ENCODE assay signal across 18 mouse cellular contexts in the genomic region with DNA sequence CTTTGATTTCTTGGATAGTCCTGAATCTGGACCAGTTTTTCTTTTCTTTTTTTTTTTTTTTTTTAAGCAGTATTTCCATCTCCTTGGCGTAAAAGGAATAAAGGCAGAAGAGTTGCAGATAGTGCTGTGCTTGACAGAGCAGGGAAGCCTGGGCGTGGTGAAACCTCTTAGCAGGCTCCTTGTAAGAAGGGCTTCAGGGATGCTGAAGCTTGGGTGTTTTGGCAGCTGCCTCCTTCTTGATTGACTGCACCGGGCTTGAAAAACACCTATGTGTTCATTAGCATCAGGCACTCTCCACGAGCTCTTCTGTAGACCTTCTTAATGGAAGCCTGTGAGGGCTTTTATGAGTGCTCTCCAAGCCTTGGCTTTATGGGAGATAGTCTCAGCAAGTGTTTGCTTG.
DNase-seq lines count a peak whose midpoint lies in the region; ATAC-seq and TF ChIP-seq lines count a peak whose summit lies in the region.
"Had no signal": no experiment of that assay in that cellular context is flagged by ENCODE, and none has a peak within 500 bp of the region (broad histone marks: within the 10 kb centered on the region; RNA-seq: fewer than 3 reads in every experiment).

No protein-coding gene starts in this region.

- H3K4me1 ChIP-seq in forebrain, embryonic 13.5 days = peaks cover 8% of the 10 kb centered on the region; the same call in 1 of the 2 replicates
- H3K4me1 ChIP-seq in forebrain, embryonic 10.5 days = no peaks in the 10 kb centered on the region
- H3K4me1 ChIP-seq in midbrain, embryonic 13.5 days (replicated peaks) = peaks cover 13% of the 10 kb centered on the region
- H3K4me1 ChIP-seq in midbrain, embryonic 11.5 days (ENCODE audit: control insufficient read depth, insufficient read depth, low read length) = no peaks in the 10 kb centered on the region
- H3K4me1 ChIP-seq in forebrain, postnatal 0 days (ENCODE audit: insufficient read depth) = no peaks in the 10 kb centered on the region
- peaks cover 5% of the 10 kb centered on the region; the same call in 1 of the 2 replicates for H3K4me1 ChIP-seq in hindbrain, embryonic 13.5 days (replicated peaks)
- H3K4me1 ChIP-seq: embryonic facial prominence, embryonic 10.5 days; heart, embryonic 15.5 days; intestine, embryonic 15.5 days had no signal

- no peak for ATAC-seq in forebrain, embryonic 13.5 days
- ATAC-seq in midbrain, embryonic 13.5 days = no peak
- ATAC-seq in midbrain, embryonic 11.5 days (ENCODE audit: low FRiP score) = no peak
- ATAC-seq in forebrain, postnatal 0 days = peak; percentile 47; the same call in 1 of the 2 replicates
- no peak for ATAC-seq in hindbrain, embryonic 13.5 days (ENCODE audit: low FRiP score)
- ATAC-seq: intestine, embryonic 15.5 days had no signal

- H3K9me3 ChIP-seq in forebrain, embryonic 13.5 days (replicated peaks) = no peaks in the 10 kb centered on the region
- no peaks in the 10 kb centered on the region for H3K9me3 ChIP-seq in forebrain, embryonic 10.5 days
- no peaks in the 10 kb centered on the region for H3K9me3 ChIP-seq in midbrain, embryonic 13.5 days
- H3K9me3 ChIP-seq in midbrain, embryonic 11.5 days (ENCODE audit: control insufficient read depth, low read length) = no peaks in the 10 kb centered on the region
- H3K9me3 ChIP-seq in forebrain, postnatal 0 days (ENCODE audit: low read length) = no peaks in the 10 kb centered on the region
- H3K9me3 ChIP-seq in hindbrain, embryonic 13.5 days = no peaks in the 10 kb centered on the region
- H3K9me3 ChIP-seq: embryonic facial prominence, embryonic 10.5 days; heart, embryonic 15.5 days; intestine, embryonic 15.5 days had no signal

- no peak overlapping the region for H3K4me2 ChIP-seq in forebrain, embryonic 13.5 days
- no peak overlapping the region for H3K4me2 ChIP-seq in midbrain, embryonic 13.5 days (replicated peaks)
- H3K4me2 ChIP-seq in midbrain, embryonic 11.5 days = no peak overlapping the region
- H3K4me2 ChIP-seq in forebrain, postnatal 0 days (ENCODE audit: low read depth) = no peak overlapping the region
- no peak overlapping the region for H3K4me2 ChIP-seq in hindbrain, embryonic 13.5 days
- H3K4me2 ChIP-seq: heart, embryonic 11.5 days; heart, embryonic 15.5 days; hindbrain, embryonic 14.5 days; intestine, embryonic 15.5 days had no signal

- H3K4me3 ChIP-seq in forebrain, embryonic 13.5 days = no peak overlapping the region
- H3K4me3 ChIP-seq in forebrain, embryonic 10.5 days = no peak overlapping the region
- H3K4me3 ChIP-seq in midbrain, embryonic 13.5 days (replicated peaks) = no peak overlapping the region
- no peak overlapping the region for H3K4me3 ChIP-seq in midbrain, embryonic 11.5 days (ENCODE audit: low read depth, low read length)
- no peak overlapping the region for H3K4me3 ChIP-seq in forebrain, postnatal 0 days (ENCODE audit: low read depth, low read length)
- H3K4me3 ChIP-seq in hindbrain, embryonic 13.5 days = no peak overlapping the region
- H3K4me3 ChIP-seq: embryonic facial prominence, embryonic 10.5 days; heart, adult 2 months; heart, embryonic 15.5 days; intestine, embryonic 15.5 days had no signal

- TF ChIP-seq POLR2A in brain, embryonic 14.5 days (IDR thresholded peaks at IDR 0.05; ENCODE audit: borderline replicate concordance, extremely low read depth, insufficient read depth, insufficient read length, poor library complexity, severe bottlenecking) = no peak

- H3K9ac ChIP-seq in forebrain, embryonic 13.5 days = no peak overlapping the region
- no peak overlapping the region for H3K9ac ChIP-seq in midbrain, embryonic 13.5 days (replicated peaks)
- no peak overlapping the region for H3K9ac ChIP-seq in midbrain, embryonic 11.5 days (ENCODE audit: low read length)
- no peak overlapping the region for H3K9ac ChIP-seq in forebrain, postnatal 0 days
- H3K9ac ChIP-seq in hindbrain, embryonic 13.5 days = no peak overlapping the region
- H3K9ac ChIP-seq: heart, embryonic 15.5 days; hindbrain, embryonic 14.5 days; intestine, embryonic 15.5 days had no signal

- TF ChIP-seq CTCF in brain, embryonic 14.5 days (IDR thresholded peaks at IDR 0.05; ENCODE audit: borderline replicate concordance, extremely low read depth, insufficient read depth, insufficient read length) = no peak
- TF ChIP-seq CTCF in forebrain, postnatal 0 days (IDR thresholded peaks at IDR 0.05; ENCODE audit: low read depth) = no peak

- H3K36me3 ChIP-seq in forebrain, embryonic 13.5 days (ENCODE audit: poor library complexity, severe bottlenecking) = no peaks in the 10 kb centered on the region
- no peaks in the 10 kb centered on the region for H3K36me3 ChIP-seq in forebrain, embryonic 10.5 days (replicated peaks)
- H3K36me3 ChIP-seq in midbrain, embryonic 13.5 days = no peaks in the 10 kb centered on the region
- no peaks in the 10 kb centered on the region for H3K36me3 ChIP-seq in midbrain, embryonic 11.5 days (ENCODE audit: control insufficient read depth, insufficient read depth, low read length)
- H3K36me3 ChIP-seq in forebrain, postnatal 0 days (ENCODE audit: insufficient read depth) = no peaks in the 10 kb centered on the region
- H3K36me3 ChIP-seq in hindbrain, embryonic 13.5 days = no peaks in the 10 kb centered on the region
- H3K36me3 ChIP-seq: embryonic facial prominence, embryonic 10.5 days; heart, embryonic 15.5 days; intestine, embryonic 15.5 days had no signal

- H3K27ac ChIP-seq in forebrain, embryonic 13.5 days = peak overlapping the region; percentile 51
- H3K27ac ChIP-seq in forebrain, embryonic 10.5 days = no peak overlapping the region
- H3K27ac ChIP-seq in midbrain, embryonic 13.5 days = 0 out of 2 replicates have a peak overlapping the region, but pooled peaks have one; percentile 53
- no peak overlapping the region for H3K27ac ChIP-seq in midbrain, embryonic 11.5 days (ENCODE audit: low read depth, low read length)
- no peak overlapping the region for H3K27ac ChIP-seq in forebrain, postnatal 0 days (ENCODE audit: low read depth, low read length)
- H3K27ac ChIP-seq in hindbrain, embryonic 13.5 days = no peak overlapping the region
- H3K27ac ChIP-seq: embryonic facial prominence, embryonic 10.5 days; heart, adult 2 months; heart, embryonic 15.5 days; hindbrain, embryonic 14.5 days; intestine, embryonic 15.5 days had no signal

- WGBS in forebrain, embryonic 13.5 days = 72% methylated on average over 4 of the region's 4 CpGs
- WGBS in forebrain, embryonic 10.5 days = 79% methylated on average over 4 of the region's 4 CpGs
- WGBS in midbrain, embryonic 13.5 days = 59% methylated on average over 4 of the region's 4 CpGs
- WGBS in midbrain, embryonic 11.5 days = 77% methylated on average over 4 of the region's 4 CpGs
- WGBS in forebrain, postnatal 0 days = 58% methylated on average over 4 of the region's 4 CpGs
- WGBS in hindbrain, embryonic 13.5 days = 72% methylated on average over 4 of the region's 4 CpGs

- no peak for DNase-seq in forebrain, embryonic 10.5 days (ENCODE audit: extremely low spot score, low spot score)
- DNase-seq in midbrain, embryonic 11.5 days (ENCODE audit: low spot score, missing footprints) = no peak
- peak; percentile 55 for DNase-seq in brain, embryonic 14.5 days (ENCODE audit: low read depth)
- DNase-seq in forebrain, postnatal 0 days = no peak
- DNase-seq: adrenal gland, postnatal 10 days; cerebellum, adult 18-20 months; cerebellum, postnatal 10 days; gastrocnemius, postnatal 10 days; heart, adult 2 months; heart, postnatal 14 days had no signal

- H3K27me3 ChIP-seq in forebrain, embryonic 13.5 days = no peaks in the 10 kb centered on the region
- no peaks in the 10 kb centered on the region for H3K27me3 ChIP-seq in forebrain, embryonic 10.5 days (ENCODE audit: poor library complexity, severe bottlenecking)
- H3K27me3 ChIP-seq in midbrain, embryonic 13.5 days = no peaks in the 10 kb centered on the region
- no peaks in the 10 kb centered on the region for H3K27me3 ChIP-seq in midbrain, embryonic 11.5 days (ENCODE audit: control insufficient read depth, insufficient read depth, low read length)
- H3K27me3 ChIP-seq in forebrain, postnatal 0 days (ENCODE audit: insufficient read depth, low read length) = no peaks in the 10 kb centered on the region
- no peaks in the 10 kb centered on the region for H3K27me3 ChIP-seq in hindbrain, embryonic 13.5 days
- H3K27me3 ChIP-seq: intestine, embryonic 15.5 days had no signal

Comparison
In these comparisons a context has a peak if more than half of its experiments do, and no peak if none do; other contexts are left out.
1. H3K27ac ChIP-seq: peak in forebrain, embryonic 13.5 days (single experiment) and midbrain, embryonic 13.5 days (single experiment); none in forebrain, embryonic 10.5 days (single experiment), midbrain, embryonic 11.5 days (single experiment), forebrain, postnatal 0 days (single experiment) and hindbrain, embryonic 13.5 days (single experiment).